Mouse (Mus musculus) midbrain, postnatal 0 days (tissue): ENCODE data around the gene Ankmy1. TPM values are rescaled to one million over a fixed set of nuclear protein-coding genes. Genes with fewer than 3 reads are reported as not detected.

Source experiments
- ATAC-seq: fragments of 200-750 bp; cut with Nextera tagmentation; 2 replicates; pipeline ENCODE4 v1.8.0; 2017; ENCODE audit warnings: moderate number of reproducible peaks, mild to moderate bottlenecking, moderate TSS enrichment, moderate library complexity; ENCODE audit not compliant: low FRiP score
- DNase-seq: peaks from one replicate; pipeline ENCODE4 v3.0.0-alpha.2; 2015; ENCODE audit warnings: low spot score
- H3K27ac ChIP-seq: fragments of 300-500 bp; sonication (generic); 2 replicates; pipeline ENCODE4 v1.5.1; 2014; ENCODE audit warnings: low read depth, mild to moderate bottlenecking, low read length, mixed read lengths
- H3K27me3 ChIP-seq: fragments of 300-500 bp; sonication (generic); 2 replicates; pipeline ENCODE4 v1.6.1; 2014; ENCODE audit warnings: low read length, control low read depth, mixed read lengths; ENCODE audit not compliant: insufficient read depth
- H3K36me3 ChIP-seq: fragments of 300-500 bp; sonication (generic); 2 replicates; pipeline ENCODE4 v1.6.1; 2014; ENCODE audit warnings: low read length, control low read depth, mixed read lengths; ENCODE audit not compliant: insufficient read depth
- H3K4me1 ChIP-seq: fragments of 300-500 bp; sonication (generic); 2 replicates; pipeline ENCODE4 v1.6.1; 2014; ENCODE audit warnings: mild to moderate bottlenecking, control low read depth, antibody characterized with exemption, low read length, mixed read lengths; ENCODE audit not compliant: insufficient read depth
- H3K4me2 ChIP-seq: fragments of 300-500 bp; sonication (generic); 2 replicates; pipeline ENCODE4 v1.6.1; 2014; ENCODE audit warnings: low read depth, mild to moderate bottlenecking, low read length, mixed read lengths; ENCODE audit not compliant: poor library complexity, severe bottlenecking
- H3K4me3 ChIP-seq: fragments of 300-500 bp; sonication (generic); 2 replicates; pipeline ENCODE4 v1.5.1; 2014; ENCODE audit warnings: low read depth, mild to moderate bottlenecking, low read length, moderate library complexity
- H3K9ac ChIP-seq: fragments of 300-500 bp; sonication (generic); replicated peaks from 2 replicates; pipeline ENCODE4 v1.6.1; 2014; ENCODE audit warnings: mild to moderate bottlenecking, low read length, moderate library complexity, mixed read lengths; ENCODE audit not compliant: poor library complexity, severe bottlenecking
- H3K9me3 ChIP-seq: fragments of 300-500 bp; sonication (generic); 2 replicates; pipeline ENCODE4 v1.6.1; 2016; ENCODE audit warnings: low read length, control low read depth
- CTCF ChIP-seq: IDR thresholded peaks from 2 replicates; pipeline ENCODE4 v1.5.1; 2016; ENCODE audit warnings: antibody characterized with exemption, mild to moderate bottlenecking
- WGBS: fragments of 180-500 bp; shearing (Covaris S2); extraction: QIAGEN DNeasy Blood & Tissue Kit; methylation state at CpG from one replicate; pipeline ENCODE4 v1.1.7; 2014; 5-methylcytosine and 5-hydroxymethylcytosine counted together
- polyA plus RNA-seq: library from polyadenylated mRNA; unstranded; fragments of >200 nt; fragmentation: Nextera tagmentation; extraction: Ambion mirVana; gene quantifications from 2 replicates; pipeline ENCODE4 v1.2.1, GENCODE M21; 2015
- total RNA-seq: library from RNA; depleted of rRNA; stranded (reverse); fragments of >200 nt; gene quantifications from 2 replicates; pipeline ENCODE4 v1.2.3, GENCODE M21; 2014

The Ankmy1 gene
- total and polyA plus RNA-seq, 2 experiments from 2014 or later: 0.56 TPM; not detected in 1

DNA sequence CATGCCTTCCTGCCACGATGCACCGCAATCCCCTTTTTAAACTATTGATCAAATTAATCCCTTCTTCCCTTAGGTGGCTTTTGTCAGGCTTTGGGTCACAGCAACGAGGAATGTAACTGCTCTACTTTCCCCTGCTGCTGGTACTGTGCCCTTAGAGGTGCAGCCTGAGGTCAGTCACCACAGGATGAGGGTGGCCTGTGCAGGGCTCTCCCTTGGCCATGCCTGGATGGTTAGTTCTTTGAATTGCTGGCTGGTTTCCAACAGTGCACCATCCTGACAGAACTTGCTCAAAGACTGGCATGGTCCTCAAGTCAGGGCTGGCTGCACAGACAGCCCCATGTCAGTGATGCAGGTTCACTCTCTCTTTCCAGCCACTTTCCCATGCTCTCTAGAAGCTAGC is 28.7 kb downstream of the Ankmy1 start:
- no peaks in the 10 kb centered on the region for H3K9me3 ChIP-seq
- TF ChIP-seq CTCF: no peak
- no peak overlapping the region for H3K4me2 ChIP-seq
- no peak overlapping the region for H3K4me3 ChIP-seq
- no peaks in the 10 kb centered on the region for H3K27me3 ChIP-seq
- no peak for ATAC-seq
- no peaks in the 10 kb centered on the region for H3K36me3 ChIP-seq
- H3K9ac ChIP-seq: no peak overlapping the region
- WGBS: 43% methylated on average over 3 of the region's 3 CpGs
- no peak for DNase-seq
- H3K4me1 ChIP-seq: no peaks in the 10 kb centered on the region
- no peak overlapping the region for H3K27ac ChIP-seq

DNA sequence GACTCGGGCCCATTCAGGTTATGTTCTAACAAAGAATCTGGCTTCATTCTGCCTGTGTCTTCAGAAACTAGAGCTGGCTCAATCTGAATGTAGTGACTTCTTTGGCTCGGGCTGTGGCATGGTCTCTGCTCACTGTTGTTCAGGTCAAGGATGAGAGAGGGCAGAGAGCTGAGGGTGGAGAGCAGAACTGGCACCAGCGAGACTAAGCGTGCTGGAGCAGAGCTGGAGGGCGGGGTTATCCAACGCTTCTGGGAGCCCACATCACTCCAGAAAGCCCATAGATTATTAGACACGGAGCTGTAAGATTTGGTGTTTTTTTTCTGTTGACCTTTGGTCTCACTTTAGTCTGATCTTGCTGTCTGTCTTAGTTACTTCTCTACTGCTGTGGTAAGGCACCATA is 30.0 kb downstream of the Ankmy1 start:
- no peak for TF ChIP-seq CTCF
- ATAC-seq (no peak), DNase-seq (no peak)
- H3K4me1 ChIP-seq: no peaks in the 10 kb centered on the region
- H3K36me3 ChIP-seq: no peaks in the 10 kb centered on the region
- H3K27me3 ChIP-seq: no peaks in the 10 kb centered on the region
- WGBS: 88% methylated on average over 7 of the region's 7 CpGs
- H3K9me3 ChIP-seq: no peaks in the 10 kb centered on the region
- H3K4me2 ChIP-seq: no peak overlapping the region
- no peak overlapping the region for H3K27ac ChIP-seq
- H3K4me3 ChIP-seq: no peak overlapping the region
- no peak overlapping the region for H3K9ac ChIP-seq

GRCm38 (mm10) chr1:92869985-92870384 is 32.7 kb downstream of the Ankmy1 start:
- Histone ChIP-seq H3K27me3 (no peaks in the 10 kb centered on the region), H3K4me1 (peaks cover 4% of the 10 kb centered on the region; the same call in 1 of the 2 replicates), H3K36me3 (no peaks in the 10 kb centered on the region), H3K9ac (no peak overlapping the region), H3K27ac (no peak overlapping the region), H3K4me3 (no peak overlapping the region), H3K4me2 (no peak overlapping the region), H3K9me3 (no peaks in the 10 kb centered on the region)
- 87% methylated on average over 2 of the region's 2 CpGs for WGBS
- DNase-seq: no peak
- no peak for ATAC-seq
- no peak for TF ChIP-seq CTCF

- no peak for ATAC-seq
- Histone ChIP-seq H3K27ac (no peak overlapping the region), H3K27me3 (no peaks in the 10 kb centered on the region), H3K9me3 (no peaks in the 10 kb centered on the region), H3K4me3 (no peak overlapping the region), H3K4me1 (peaks cover 4% of the 10 kb centered on the region; the same call in 1 of the 2 replicates), H3K36me3 (no peaks in the 10 kb centered on the region), H3K4me2 (no peak overlapping the region), H3K9ac (no peak overlapping the region)
- no peak for TF ChIP-seq CTCF
- DNase-seq: no peak
- 63% methylated on average over 2 of the region's 2 CpGs for WGBS
These were observed 36.5 kb downstream of the Ankmy1 start for GRCm38 (mm10) chr1:92866170-92866569.

DNA sequence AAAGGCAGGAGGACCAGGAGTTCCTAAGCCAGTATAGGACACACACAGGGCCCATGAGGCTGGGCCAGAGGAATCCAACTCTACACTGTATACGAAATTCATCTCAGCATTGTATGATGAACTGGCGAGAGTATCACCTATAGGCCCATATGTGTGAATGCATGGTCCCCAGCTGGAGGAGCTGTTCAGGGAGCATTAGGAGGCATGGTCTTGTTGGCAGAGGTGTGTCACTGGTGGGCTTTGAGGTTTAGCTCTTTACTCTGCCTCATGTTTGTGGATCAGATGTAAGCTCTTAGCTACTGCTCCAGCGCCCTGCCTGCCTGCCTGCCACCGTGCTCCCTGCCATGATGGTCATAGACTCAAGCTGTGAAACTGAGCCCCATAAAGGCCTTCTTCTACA is 39.4 kb downstream of the Ankmy1 start:
- no peak overlapping the region for H3K9ac ChIP-seq
- ATAC-seq (no peak), DNase-seq (no peak)
- H3K4me3 ChIP-seq: no peak overlapping the region
- H3K27ac ChIP-seq: no peak overlapping the region
- no peak for TF ChIP-seq CTCF
- H3K27me3 ChIP-seq: no peaks in the 10 kb centered on the region
- peaks cover 4% of the 10 kb centered on the region; the same call in 1 of the 2 replicates for H3K4me1 ChIP-seq
- H3K9me3 ChIP-seq: no peaks in the 10 kb centered on the region
- H3K4me2 ChIP-seq: no peak overlapping the region
- peaks cover 19% of the 10 kb centered on the region for H3K36me3 ChIP-seq
- WGBS: 87% methylated on average over 4 of the region's 4 CpGs

DNA sequence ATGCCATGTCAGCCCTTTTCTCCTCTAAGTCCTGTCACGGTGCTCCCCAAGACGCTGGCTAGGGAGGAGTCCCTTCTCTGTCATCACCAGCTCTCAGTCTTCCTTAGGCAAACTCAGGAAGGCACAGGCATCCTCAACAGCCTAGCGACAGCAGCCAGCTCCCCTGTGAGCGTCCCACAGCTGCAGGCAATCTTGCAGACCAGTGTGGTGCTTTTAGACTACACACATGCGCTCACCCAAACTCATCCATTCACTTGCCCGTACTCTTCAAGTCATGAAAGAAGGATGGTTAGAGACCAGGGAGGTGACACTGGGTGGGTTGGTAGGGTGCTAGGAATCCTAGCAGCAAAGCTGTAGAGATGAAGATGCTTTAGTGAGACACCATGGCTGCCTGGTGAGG is 41.2 kb downstream of the Ankmy1 start:
- H3K9me3 ChIP-seq: no peaks in the 10 kb centered on the region
- peaks cover 37% of the 10 kb centered on the region for H3K36me3 ChIP-seq
- peaks cover 4% of the 10 kb centered on the region; the same call in 1 of the 2 replicates for H3K4me1 ChIP-seq
- DNase-seq: no peak
- no peak overlapping the region for H3K4me2 ChIP-seq
- 70% methylated on average over 6 of the region's 6 CpGs for WGBS
- H3K27me3 ChIP-seq: no peaks in the 10 kb centered on the region
- H3K4me3 ChIP-seq: no peak overlapping the region
- H3K27ac ChIP-seq: peak overlapping the region; percentile 55
- H3K9ac ChIP-seq: no peak overlapping the region
- no peak for TF ChIP-seq CTCF
- no peak for ATAC-seq
